Mouse (Mus musculus) monocyte, adult 2 months (primary cell): ENCODE measurements around the gene Mgst2.

Experiments
- DNase-seq, 2 experiments: peaks; one replicate each; pipeline ENCODE4 v3.0.0; 2022; ENCODE audit warnings: low spot score in 2 of 2, low read depth in 1 of 2

The Mgst2 gene

GRCm38 (mm10) chr3:51731949-51732636 lies 71.9 kb downstream of the Mgst2 start:
- no peak for DNase-seq
